Mouse (Mus musculus) thymus, adult 2 months (tissue): ENCODE measurements around the gene Efcab9.

Experiments used
- CTCF ChIP-seq: fragments of 200-500 bp; IDR thresholded peaks from 2 replicates; pipeline ENCODE4 v1.5.1; 2012; ENCODE audit warnings: mild to moderate bottlenecking, control low read depth, low read length, moderate library complexity, borderline replicate concordance; ENCODE audit not compliant: control insufficient read depth, poor library complexity, insufficient read depth; ENCODE audit errors: extremely low read depth
- POLR2A ChIP-seq: fragments of 200-500 bp; IDR thresholded peaks from 2 replicates; pipeline ENCODE4 v1.6.1; 2012; ENCODE audit warnings: mild to moderate bottlenecking, low read length, control low read depth, moderate library complexity; ENCODE audit not compliant: control insufficient read depth, poor library complexity, insufficient read depth; ENCODE audit errors: extremely low read depth

GRCm38 (mm10) chr11:32568060-32568459 is 36.2 kb upstream of the Efcab9 start:
- TF ChIP-seq POLR2A, result no peak
- TF ChIP-seq CTCF, result no peak
